Mouse (Mus musculus): ENCODE results near the gene H1f0. TPM values are rescaled to one million over a fixed set of nuclear protein-coding genes. Genes with fewer than 3 reads are reported as not detected.

H1f0 gene
- polyA plus RNA-seq (2012; ENCODE audit: insufficient read depth, insufficient read length, missing spikeins) = 128 and 153 TPM in 2 replicates

GRCm38 (mm10) chr15:79028237-79028738 is at the start of gene H1f0:
Gene H1f0 (plus strand): TSS chr15:79028450.
- Histone ChIP-seq H3K4me3 (ENCODE audit: insufficient read depth, low read depth, low read length) (peak within 1 kb of the TSS; percentile 97), H3K27ac (replicated peaks; ENCODE audit: low read depth, low read length) (peak within 1 kb of the TSS; percentile 97), H3K4me1 (ENCODE audit: control insufficient read depth, insufficient read depth, insufficient read length, low read length) (peaks cover 5% of the 10 kb centered on the region)

GRCm38 (mm10) chr15:78978875-78979274 is 49.4 kb upstream of the H1f0 start:
- H3K27ac ChIP-seq (replicated peaks; ENCODE audit: low read depth, low read length) = peak overlapping the region; percentile 62
- no peaks in the 10 kb centered on the region for H3K4me1 ChIP-seq (ENCODE audit: control insufficient read depth, insufficient read depth, insufficient read length, low read length)
- H3K4me3 ChIP-seq (ENCODE audit: insufficient read depth, low read depth, low read length) = no peak overlapping the region

- Histone ChIP-seq H3K4me1 (ENCODE audit: control insufficient read depth, insufficient read depth, insufficient read length, low read length) (peaks cover 3% of the 10 kb centered on the region; the same call in 1 of the 2 replicates), H3K27ac (replicated peaks; ENCODE audit: low read depth, low read length) (no peak overlapping the region), H3K4me3 (ENCODE audit: insufficient read depth, low read depth, low read length) (no peak overlapping the region)
Measured at GRCm38 (mm10) chr15:78980084-78980483, 48.2 kb upstream of the H1f0 start.

- Histone ChIP-seq H3K4me3 (ENCODE audit: insufficient read depth, low read depth, low read length) (peak overlapping the region; percentile 88), H3K27ac (replicated peaks; ENCODE audit: low read depth, low read length) (peak overlapping the region; percentile 92), H3K4me1 (ENCODE audit: control insufficient read depth, insufficient read depth, insufficient read length, low read length) (peaks cover 3% of the 10 kb centered on the region; the same call in 1 of the 2 replicates)
Measured at GRCm38 (mm10) chr15:78982658-78983435, 45.4 kb upstream of the H1f0 start.

GRCm38 (mm10) chr15:78983436-78984285 is 44.6 kb upstream of the H1f0 start:
- Histone ChIP-seq H3K27ac (replicated peaks; ENCODE audit: low read depth, low read length) (peak overlapping the region; percentile 92), H3K4me1 (ENCODE audit: control insufficient read depth, insufficient read depth, insufficient read length, low read length) (peaks cover 8% of the 10 kb centered on the region), H3K4me3 (ENCODE audit: insufficient read depth, low read depth, low read length) (peak overlapping the region; percentile 88)

DNA sequence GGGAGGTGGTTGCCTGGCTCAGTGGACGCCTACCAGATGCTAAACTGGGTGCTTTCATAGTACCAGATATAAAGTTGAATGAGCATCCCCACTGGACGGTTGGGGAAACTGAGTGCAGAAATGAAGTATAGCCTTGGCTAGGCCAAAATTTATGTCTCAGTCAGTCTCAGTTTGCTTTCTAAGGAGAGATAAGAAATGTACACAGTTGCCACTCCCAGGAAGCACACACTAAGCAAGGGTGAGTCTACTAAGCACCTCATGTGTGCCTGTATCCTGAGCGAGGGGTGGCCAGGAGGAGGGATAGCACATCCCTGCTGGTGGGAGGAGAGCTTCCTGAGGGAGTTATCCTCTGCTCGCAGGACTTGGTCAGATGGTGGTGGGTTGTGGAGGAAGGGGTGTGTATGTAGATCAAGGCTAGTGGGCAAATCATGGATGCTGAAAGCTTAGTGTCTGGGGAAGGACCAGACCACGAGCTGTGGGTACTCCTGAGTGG is 43.9 kb upstream of the H1f0 start:
- Histone ChIP-seq H3K4me3 (ENCODE audit: insufficient read depth, low read depth, low read length) (peak overlapping the region; percentile 88), H3K27ac (replicated peaks; ENCODE audit: low read depth, low read length) (peak overlapping the region; percentile 36; the same call in 1 of the 2 replicates), H3K4me1 (ENCODE audit: control insufficient read depth, insufficient read depth, insufficient read length, low read length) (peaks cover 8% of the 10 kb centered on the region)

DNA sequence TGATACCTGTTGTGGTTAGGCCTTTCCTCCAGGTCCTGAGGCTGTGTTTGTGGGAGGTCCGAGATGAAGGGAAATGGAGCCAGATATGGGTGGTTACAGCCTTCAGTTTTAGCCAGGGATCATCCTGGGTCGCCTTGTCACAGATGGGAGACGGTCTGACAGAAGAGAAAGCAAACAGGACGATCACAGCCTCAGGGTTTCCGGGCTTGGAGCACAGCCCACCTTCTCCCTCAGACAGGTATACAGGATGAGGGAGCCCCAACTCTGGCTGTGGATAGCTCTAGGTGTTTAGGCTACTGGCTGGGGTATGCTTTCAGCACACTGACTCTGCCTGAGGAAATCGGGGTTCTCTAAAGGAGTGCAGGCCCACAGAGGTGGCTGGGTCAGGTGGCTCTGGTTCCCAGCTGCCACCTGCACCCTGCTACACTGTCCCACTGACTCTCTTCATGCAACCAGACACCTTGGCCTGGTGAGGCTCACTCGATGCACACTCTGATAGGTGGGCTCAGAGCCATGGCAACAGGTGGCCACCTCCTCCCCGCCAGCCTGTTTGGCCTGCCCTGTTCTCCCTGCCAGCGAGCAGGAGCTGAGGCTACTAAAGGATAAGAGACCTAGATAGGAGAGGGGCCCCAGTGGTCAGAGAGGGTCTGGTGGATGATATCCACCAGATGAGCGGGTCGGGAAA is 41.6 kb upstream of the H1f0 start:
- no peak overlapping the region for H3K27ac ChIP-seq (replicated peaks; ENCODE audit: low read depth, low read length)
- H3K4me1 ChIP-seq (ENCODE audit: control insufficient read depth, insufficient read depth, insufficient read length, low read length) = peaks cover 11% of the 10 kb centered on the region
- no peak overlapping the region for H3K4me3 ChIP-seq (ENCODE audit: insufficient read depth, low read depth, low read length)

- Histone ChIP-seq H3K4me1 (ENCODE audit: control insufficient read depth, insufficient read depth, insufficient read length, low read length) (peaks cover 11% of the 10 kb centered on the region), H3K27ac (replicated peaks; ENCODE audit: low read depth, low read length) (no peak overlapping the region), H3K4me3 (ENCODE audit: insufficient read depth, low read depth, low read length) (no peak overlapping the region)
Measured at GRCm38 (mm10) chr15:78988499-78988971, 39.7 kb upstream of the H1f0 start.

DNA sequence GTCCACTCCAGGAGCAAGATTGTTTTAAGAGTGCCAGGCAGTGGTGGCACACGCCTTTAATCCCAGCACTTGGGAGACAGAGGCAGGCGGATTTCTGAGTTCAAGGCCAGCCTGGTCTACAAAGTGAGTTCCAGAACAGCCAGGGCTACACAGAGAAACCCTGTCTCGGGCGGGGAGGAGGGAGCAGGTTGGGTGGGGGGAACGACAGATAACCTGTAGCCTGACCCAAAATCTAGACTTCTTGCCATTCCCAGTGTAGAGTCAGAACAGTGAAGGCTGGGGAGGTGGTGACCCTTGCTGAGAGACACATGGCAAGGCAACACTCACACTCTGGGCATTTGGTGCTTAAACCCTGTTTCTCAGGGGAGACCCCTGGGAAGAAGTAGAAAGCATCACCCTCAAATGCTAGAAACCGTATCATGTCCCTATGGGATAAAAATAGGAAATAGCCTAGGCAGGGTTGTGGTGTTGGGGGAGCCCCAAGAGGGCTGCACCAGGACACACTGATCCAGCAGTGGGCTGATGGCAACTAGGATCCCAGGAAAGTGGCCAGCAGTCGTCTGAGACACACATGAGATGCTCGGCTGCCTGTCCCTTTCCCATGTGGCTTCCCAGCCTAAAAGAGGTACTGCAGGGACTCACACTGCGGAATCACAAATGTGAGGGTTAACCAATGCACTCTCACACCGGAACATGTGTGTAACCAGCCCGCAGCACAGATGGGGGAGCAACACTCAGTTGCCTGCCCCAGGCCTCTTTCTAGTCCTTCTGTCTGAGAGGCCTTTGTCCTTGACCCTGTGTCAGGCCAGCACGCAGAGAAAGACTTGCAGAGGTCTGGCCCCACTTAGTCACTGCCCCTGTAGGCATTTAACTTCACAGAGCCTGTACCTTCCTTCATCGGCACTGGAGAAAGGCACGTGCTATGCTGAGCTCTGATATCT is 38.8 kb upstream of the H1f0 start:
- Histone ChIP-seq H3K27ac (replicated peaks; ENCODE audit: low read depth, low read length) (no peak overlapping the region), H3K4me3 (ENCODE audit: insufficient read depth, low read depth, low read length) (no peak overlapping the region), H3K4me1 (ENCODE audit: control insufficient read depth, insufficient read depth, insufficient read length, low read length) (peaks cover 10% of the 10 kb centered on the region)

DNA sequence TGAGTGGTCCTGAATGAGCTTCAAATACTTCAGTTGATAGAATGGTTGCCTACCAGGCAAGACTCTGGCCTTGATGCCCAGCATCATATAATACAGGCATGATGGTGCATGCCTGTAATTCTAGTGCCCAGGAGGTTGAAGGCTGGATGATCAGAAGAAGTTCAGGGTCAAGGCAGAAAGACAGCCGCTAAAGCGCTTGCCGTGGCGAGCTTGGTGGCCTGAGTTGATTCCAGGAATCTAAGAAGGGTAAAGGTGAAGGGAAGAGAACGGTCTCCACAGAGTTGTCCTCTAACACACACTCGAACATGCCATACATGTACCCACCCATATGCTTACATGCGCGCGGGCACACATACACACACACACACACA is 38.2 kb upstream of the H1f0 start:
- no peak overlapping the region for H3K4me3 ChIP-seq (ENCODE audit: insufficient read depth, low read depth, low read length)
- H3K27ac ChIP-seq (replicated peaks; ENCODE audit: low read depth, low read length) = no peak overlapping the region
- peaks cover 8% of the 10 kb centered on the region for H3K4me1 ChIP-seq (ENCODE audit: control insufficient read depth, insufficient read depth, insufficient read length, low read length)

DNA sequence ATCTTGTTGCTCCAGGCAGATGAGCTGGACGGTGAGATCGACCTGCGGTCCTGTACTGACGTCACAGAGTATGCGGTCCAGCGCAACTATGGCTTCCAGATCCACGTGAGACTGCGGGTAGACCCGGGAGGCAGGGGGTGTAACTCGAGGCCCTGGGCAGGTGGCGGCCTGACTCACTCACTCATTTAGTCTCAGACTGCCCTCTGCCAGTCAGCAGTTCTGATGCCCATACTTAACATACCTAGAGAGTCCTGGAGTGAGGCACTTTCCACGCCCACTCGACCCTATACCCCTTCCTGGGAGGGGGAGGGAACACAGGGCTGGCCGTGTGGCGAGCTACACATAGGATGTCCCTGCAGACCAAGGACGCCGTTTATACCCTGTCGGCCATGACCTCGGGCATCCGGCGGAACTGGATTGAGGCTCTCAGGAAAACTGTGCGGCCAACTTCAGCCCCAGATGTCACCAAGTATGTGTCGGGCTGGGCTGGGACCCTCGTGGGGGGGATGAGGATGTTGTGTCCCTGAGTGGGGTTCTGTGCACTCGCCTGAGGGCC is 37.2 kb upstream of the H1f0 start:
- H3K27ac ChIP-seq (replicated peaks; ENCODE audit: low read depth, low read length) = no peak overlapping the region

GRCm38 (mm10) chr15:78992235-78992634 is 36.0 kb upstream of the H1f0 start:
- H3K4me3 ChIP-seq (ENCODE audit: insufficient read depth, low read depth, low read length) = no peak overlapping the region
- peaks cover 23% of the 10 kb centered on the region for H3K4me1 ChIP-seq (ENCODE audit: control insufficient read depth, insufficient read depth, insufficient read length, low read length)
- no peak overlapping the region for H3K27ac ChIP-seq (replicated peaks; ENCODE audit: low read depth, low read length)

More for the DNA sequence above, 37.2 kb upstream of the H1f0 start:
- Histone ChIP-seq H3K4me3 (ENCODE audit: insufficient read depth, low read depth, low read length) (no peak overlapping the region), H3K4me1 (ENCODE audit: control insufficient read depth, insufficient read depth, insufficient read length, low read length) (peaks cover 16% of the 10 kb centered on the region)

DNA sequence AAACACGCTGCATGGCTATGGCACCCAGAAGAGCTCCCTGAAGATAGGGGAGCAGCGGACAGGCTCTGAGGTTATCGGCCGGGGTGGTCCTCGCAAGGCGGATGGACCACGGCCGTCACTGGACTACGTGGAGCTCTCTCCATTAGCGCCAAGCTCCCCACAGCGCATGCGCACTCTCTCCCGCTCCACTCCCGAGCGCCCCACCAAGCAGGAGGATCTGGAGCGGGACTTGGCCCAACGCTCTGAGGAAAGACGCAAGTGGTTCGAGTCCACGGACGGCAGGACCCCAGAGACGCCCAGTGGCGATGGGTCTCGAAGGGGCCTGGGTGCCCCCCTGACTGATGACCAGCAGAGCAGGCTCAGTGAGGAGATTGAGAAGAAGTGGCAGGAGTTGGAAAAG is 35.3 kb upstream of the H1f0 start:
- Histone ChIP-seq H3K4me3 (ENCODE audit: insufficient read depth, low read depth, low read length) (no peak overlapping the region), H3K4me1 (ENCODE audit: control insufficient read depth, insufficient read depth, insufficient read length, low read length) (peaks cover 23% of the 10 kb centered on the region), H3K27ac (replicated peaks; ENCODE audit: low read depth, low read length) (no peak overlapping the region)
